Mouse (Mus musculus) liver, adult 2 months (tissue): Measurements from ENCODE around the gene Dennd6a. TPM values are rescaled to one million over a fixed set of nuclear protein-coding genes. Genes with fewer than 3 reads are reported as not detected.
A peak's percentile ranks its signal among the peaks of the same experiment; 100 is the strongest.

ENCODE experiments used
- DNase-seq: peaks from one replicate; pipeline ENCODE4 v3.0.0-alpha.2; 2011; ENCODE audit warnings: low read depth, low spot score; ENCODE audit errors: extremely low read depth
- H3K27ac ChIP-seq: fragments of 200-500 bp; replicated peaks from 2 replicates; pipeline ENCODE4 v1.5.1; 2012; ENCODE audit warnings: low read depth, mild to moderate bottlenecking, control low read depth, inconsistent platforms, low read length; ENCODE audit not compliant: insufficient read depth
- H3K27me3 ChIP-seq: fragments of 200-500 bp; 2 replicates; pipeline ENCODE4 v1.6.1; 2012; ENCODE audit warnings: mild to moderate bottlenecking, moderate library complexity, low read length, inconsistent platforms; ENCODE audit not compliant: control insufficient read depth, insufficient read depth
- H3K36me3 ChIP-seq: fragments of 200-500 bp; 2 replicates; pipeline ENCODE4 v1.6.1; 2012; ENCODE audit warnings: low read length, inconsistent platforms; ENCODE audit not compliant: control insufficient read depth, insufficient read depth
- H3K4me1 ChIP-seq: fragments of 200-500 bp; 2 replicates; pipeline ENCODE4 v1.6.1; 2011; ENCODE audit warnings: low read length; ENCODE audit not compliant: control insufficient read depth, insufficient read depth
- H3K4me3 ChIP-seq: fragments of 200-500 bp; 2 replicates; pipeline ENCODE4 v1.5.1; 2011; ENCODE audit warnings: low read depth, mild to moderate bottlenecking, control low read depth, low read length, moderate library complexity; ENCODE audit not compliant: insufficient read depth
- H3K79me2 ChIP-seq: fragments of 200-500 bp; 2 replicates; pipeline ENCODE4 v1.6.1; 2012; ENCODE audit warnings: inconsistent platforms, mild to moderate bottlenecking, low read length, moderate library complexity; ENCODE audit not compliant: control insufficient read depth, insufficient read depth
- H3K9ac ChIP-seq: fragments of 200-500 bp; 2 replicates; pipeline ENCODE4 v1.6.1; 2012; ENCODE audit warnings: low read depth, mild to moderate bottlenecking, control low read depth, inconsistent platforms, low read length
- CTCF ChIP-seq: fragments of 200-500 bp; IDR thresholded peaks from 2 replicates; pipeline ENCODE4 v1.5.1; 2011; ENCODE audit warnings: low read depth, low read length, control low read depth
- POLR2A ChIP-seq: fragments of 200-500 bp; IDR thresholded peaks from 2 replicates; pipeline ENCODE4 v1.6.1; 2011; ENCODE audit warnings: low read length, control low read depth; ENCODE audit not compliant: insufficient read depth; ENCODE audit errors: extremely low read depth
- WGBS: fragments of 180-500 bp; shearing (Covaris S2); methylation state at CpG from one replicate; pipeline ENCODE4 v1.1.7; 2018; 5-methylcytosine and 5-hydroxymethylcytosine counted together
- polyA plus RNA-seq: library from polyadenylated mRNA; depleted of rRNA; stranded (reverse); fragments of >200 nt; gene quantifications from 2 replicates; pipeline ENCODE4 v1.2.3, GENCODE M21; 2012
- total RNA-seq: library from RNA; depleted of rRNA; stranded (reverse); fragments of >200 nt; gene quantifications from 2 replicates; pipeline ENCODE4 v1.2.3, GENCODE M21; 2014

Gene Dennd6a
- total and polyA plus RNA-seq, 2 experiments: 6.2 to 18.5 TPM

- peak; percentile 55 for DNase-seq
- Histone ChIP-seq H3K27ac (no peak overlapping the region), H3K9ac (no peak overlapping the region), H3K79me2 (peaks cover 16% of the 10 kb centered on the region; the same call in 1 of the 2 replicates), H3K36me3 (no peaks in the 10 kb centered on the region), H3K4me1 (peaks cover 8% of the 10 kb centered on the region), H3K27me3 (no peaks in the 10 kb centered on the region), H3K4me3 (peak overlapping the region; percentile 35)
- WGBS: 8% methylated on average over 2 of the region's 2 CpGs
- TF ChIP-seq POLR2A (no peak), CTCF (no peak)
These were observed 66.3 kb downstream of the Dennd6a start for GRCm38 (mm10) chr14:26639961-26640360.

- peaks cover 23% of the 10 kb centered on the region; the same call in 1 of the 2 replicates for H3K79me2 ChIP-seq
- peaks cover 8% of the 10 kb centered on the region for H3K4me1 ChIP-seq
- 35% methylated on average over 3 of the region's 3 CpGs for WGBS
- H3K27ac ChIP-seq: no peak overlapping the region
- DNase-seq: peak; percentile 52
- peaks cover 9% of the 10 kb centered on the region for H3K36me3 ChIP-seq
- H3K27me3 ChIP-seq: no peaks in the 10 kb centered on the region
- no peak overlapping the region for H3K9ac ChIP-seq
- no peak overlapping the region for H3K4me3 ChIP-seq
- TF ChIP-seq CTCF: no peak
- no peak for TF ChIP-seq POLR2A
These were observed 69.5 kb downstream of the Dennd6a start for GRCm38 (mm10) chr14:26643006-26643624.

- Histone ChIP-seq H3K9ac (no peak overlapping the region), H3K27ac (no peak overlapping the region), H3K27me3 (no peaks in the 10 kb centered on the region), H3K4me1 (peaks cover 4% of the 10 kb centered on the region), H3K4me3 (no peak overlapping the region), H3K79me2 (peaks cover 14% of the 10 kb centered on the region; the same call in 1 of the 2 replicates), H3K36me3 (peaks cover 18% of the 10 kb centered on the region)
- no peak for DNase-seq
- 65% methylated on average over 5 of the region's 5 CpGs for WGBS
- no peak for TF ChIP-seq POLR2A
- no peak for TF ChIP-seq CTCF
These were observed 72.5 kb downstream of the Dennd6a start for GRCm38 (mm10) chr14:26645989-26646650.

DNA sequence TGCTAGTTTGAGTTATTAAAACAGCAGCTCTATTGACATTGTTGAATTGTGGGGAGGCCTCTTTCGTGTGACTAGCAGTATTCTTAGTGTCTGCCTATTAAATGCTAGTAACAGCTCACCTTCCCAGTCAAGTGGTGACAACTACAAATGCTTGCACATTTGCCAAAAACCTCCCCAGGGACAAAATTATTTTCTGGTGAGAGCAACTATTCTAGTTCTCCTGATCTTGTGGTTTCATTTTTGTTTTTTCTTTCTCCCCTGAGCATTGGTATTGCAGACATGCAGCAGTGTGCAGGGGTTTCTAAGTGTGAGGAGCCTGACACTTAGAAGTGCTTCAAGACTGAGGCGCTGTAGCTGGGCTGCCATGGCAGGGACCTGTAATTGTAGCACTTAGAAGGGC, 74.2 kb downstream of the Dennd6a start:
- peaks cover 2% of the 10 kb centered on the region for H3K4me1 ChIP-seq
- 87% methylated on average over 2 of the region's 2 CpGs for WGBS
- DNase-seq: no peak
- H3K9ac ChIP-seq: no peak overlapping the region
- TF ChIP-seq POLR2A (no peak), CTCF (no peak)
- no peak overlapping the region for H3K27ac ChIP-seq
- H3K4me3 ChIP-seq: no peak overlapping the region
- H3K36me3 ChIP-seq: peaks cover 27% of the 10 kb centered on the region
- H3K79me2 ChIP-seq: peaks cover 16% of the 10 kb centered on the region; the same call in 1 of the 2 replicates
- no peaks in the 10 kb centered on the region for H3K27me3 ChIP-seq

DNA sequence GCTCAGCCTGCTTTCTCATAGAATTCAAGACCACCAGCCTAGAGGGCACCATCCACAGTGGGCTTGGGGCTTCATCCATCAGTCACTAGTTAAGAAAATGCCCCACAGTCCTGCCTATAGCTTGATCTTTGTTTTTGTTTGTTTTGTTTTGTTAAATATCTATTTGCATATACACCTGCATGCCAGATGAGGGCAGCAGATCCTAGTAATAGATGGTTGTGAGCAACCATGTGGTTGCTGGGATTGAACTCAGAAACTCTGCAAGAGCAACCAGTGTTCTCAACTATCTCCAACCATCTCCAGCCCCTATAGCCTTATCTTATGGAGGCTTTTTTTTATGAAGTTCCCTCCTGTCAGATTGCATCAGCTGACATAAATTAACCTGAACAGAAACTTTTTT, 78.2 kb downstream of the Dennd6a start:
- Histone ChIP-seq H3K79me2 (peaks cover 5% of the 10 kb centered on the region; the same call in 1 of the 2 replicates), H3K36me3 (peaks cover 57% of the 10 kb centered on the region), H3K4me1 (no peaks in the 10 kb centered on the region), H3K27me3 (no peaks in the 10 kb centered on the region), H3K4me3 (no peak overlapping the region), H3K27ac (no peak overlapping the region), H3K9ac (no peak overlapping the region)
- peak; percentile 31 for DNase-seq
- TF ChIP-seq POLR2A: no peak
- no peak for TF ChIP-seq CTCF

DNA sequence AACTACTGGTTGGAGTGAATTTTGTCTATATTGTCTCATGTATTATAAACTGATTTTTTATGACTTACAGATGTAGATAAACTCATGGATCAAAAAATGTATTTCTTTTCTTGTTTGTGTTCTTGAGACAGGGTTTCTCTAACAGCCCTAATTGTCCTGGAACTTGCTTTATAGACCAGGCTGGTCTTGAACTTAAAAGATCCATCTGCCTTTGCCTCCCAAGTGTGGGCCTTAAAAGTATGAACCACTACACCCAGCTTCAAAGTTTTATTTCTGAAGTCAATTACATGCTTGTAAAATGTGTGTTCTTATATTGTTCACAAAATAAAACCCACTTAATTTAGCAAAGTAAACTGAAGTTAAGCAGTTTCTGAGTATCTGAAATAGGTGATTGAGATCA, 84.5 kb downstream of the Dennd6a start:
- Histone ChIP-seq H3K4me3 (no peak overlapping the region), H3K36me3 (peaks cover 42% of the 10 kb centered on the region), H3K27ac (no peak overlapping the region), H3K27me3 (no peaks in the 10 kb centered on the region), H3K9ac (no peak overlapping the region), H3K79me2 (no peaks in the 10 kb centered on the region; the same call in 1 of the 2 replicates), H3K4me1 (no peaks in the 10 kb centered on the region)
- DNase-seq: no peak
- TF ChIP-seq POLR2A (no peak), CTCF (no peak)
